31 mouse cellular contexts compared by ENCODE assay signal in the genomic region with DNA sequence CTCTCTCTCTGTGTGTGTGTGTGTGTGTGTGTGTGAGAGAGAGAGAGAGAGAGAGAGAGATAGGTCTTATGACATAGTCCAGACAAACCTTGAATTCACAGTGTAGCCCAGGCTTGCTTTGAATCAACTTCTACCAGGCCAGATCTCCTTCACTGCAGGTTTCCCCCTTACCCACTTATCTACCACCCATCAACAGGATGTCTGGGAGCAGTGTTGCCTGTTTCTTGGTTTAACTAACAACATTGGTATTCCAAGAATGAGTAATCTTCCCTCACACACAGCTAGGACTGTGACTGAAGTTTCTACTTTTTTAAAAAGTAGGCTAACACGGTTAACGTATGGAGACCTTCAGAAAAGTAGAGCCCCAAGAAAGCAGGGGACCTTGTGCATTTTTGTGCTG. TPM values are rescaled to one million over a fixed set of nuclear protein-coding genes. Genes with fewer than 3 reads are reported as not detected.
A peak's percentile ranks its signal among the peaks of the same experiment; 100 is the strongest.
DNase-seq lines count a peak whose midpoint lies in the region; ATAC-seq and TF ChIP-seq lines count a peak whose summit lies in the region.
"Had no signal": no experiment of that assay in that cellular context is flagged by ENCODE, and none has a peak within 500 bp of the region (broad histone marks: within the 10 kb centered on the region; RNA-seq: fewer than 3 reads in every experiment).

No protein-coding gene starts in this region.

- 83% methylated on average over 2 of the region's 2 CpGs for WGBS in midbrain, embryonic 16.5 days

- no peaks in the 10 kb centered on the region for H3K36me3 ChIP-seq in midbrain, embryonic 16.5 days (ENCODE audit: control insufficient read depth, insufficient read depth, low read length)
- H3K36me3 ChIP-seq: embryonic facial prominence, embryonic 10.5 days; embryonic facial prominence, embryonic 13.5 days; forebrain, embryonic 10.5 days; G1E; heart, embryonic 10.5 days; heart, embryonic 13.5 days had no signal

- H3K9ac ChIP-seq in midbrain, embryonic 16.5 days (ENCODE audit: low read depth, low read length), result no peak overlapping the region
- H3K9ac ChIP-seq: embryonic facial prominence, embryonic 13.5 days; forebrain, embryonic 13.5 days; heart, embryonic 13.5 days; hindbrain, embryonic 14.5 days had no signal

- TF ChIP-seq CTCF in embryonic fibroblast, embryonic 13.5 days (IDR thresholded peaks at IDR 0.05; ENCODE audit: borderline replicate concordance, insufficient read depth, low read length), result no peak

- no peaks in the 10 kb centered on the region for H3K9me3 ChIP-seq in midbrain, embryonic 16.5 days (replicated peaks; ENCODE audit: control insufficient read depth, low read length, poor library complexity, severe bottlenecking)
- H3K9me3 ChIP-seq: embryonic facial prominence, embryonic 10.5 days; embryonic facial prominence, embryonic 13.5 days; forebrain, embryonic 10.5 days; forebrain, embryonic 13.5 days; G1E; heart, embryonic 10.5 days; heart, embryonic 13.5 days had no signal

- H3K4me3 ChIP-seq in embryonic fibroblast, embryonic 13.5 days (ENCODE audit: insufficient read depth, low read length), result no peak overlapping the region
- no peak overlapping the region for H3K4me3 ChIP-seq in midbrain, embryonic 16.5 days (ENCODE audit: low read depth, low read length)
- H3K4me3 ChIP-seq: embryonic facial prominence, embryonic 10.5 days; embryonic facial prominence, embryonic 13.5 days; forebrain, embryonic 10.5 days; forebrain, embryonic 13.5 days; heart, adult 2 months; heart, embryonic 10.5 days; heart, embryonic 13.5 days had no signal

- DNase-seq in 3T3-L1 (ENCODE audit: low read depth, low spot score) (peak; percentile 71), NIH3T3 (ENCODE audit: low read depth) (peak; percentile 48)
- DNase-seq in kidney, postnatal 25 days, result no peak
- no peak for DNase-seq in layer of hippocampus, adult 9-10 months (ENCODE audit: low spot score)
- no peak for DNase-seq in testis, postnatal 10 days (ENCODE audit: low spot score)
- DNase-seq: adrenal gland, postnatal 36 days; B cell, adult 2 months; cerebellum, adult 11 months; cerebellum, adult 2 months; cerebellum, adult 9-11 months; cerebellum, postnatal 25 days; gastrocnemius, postnatal 10 days; gastrocnemius, postnatal 36 days; heart, adult 2 months; heart, postnatal 14 days; heart, postnatal 4 days had no signal

- H3K27me3 ChIP-seq in midbrain, embryonic 16.5 days (ENCODE audit: control insufficient read depth, insufficient read depth, low read depth, low read length), result no peaks in the 10 kb centered on the region
- H3K27me3 ChIP-seq: CH12.LX; embryonic facial prominence, embryonic 13.5 days; forebrain, embryonic 13.5 days; heart, embryonic 13.5 days had no signal

- peaks cover 14% of the 10 kb centered on the region for H3K4me1 ChIP-seq in embryonic fibroblast, embryonic 13.5 days (ENCODE audit: control insufficient read depth, insufficient read depth, low read length)
- no peaks in the 10 kb centered on the region for H3K4me1 ChIP-seq in midbrain, embryonic 16.5 days (ENCODE audit: control insufficient read depth, insufficient read depth, low read length)
- H3K4me1 ChIP-seq: embryonic facial prominence, embryonic 13.5 days; forebrain, embryonic 13.5 days had no signal

- H3K27ac ChIP-seq in embryonic fibroblast, embryonic 13.5 days (ENCODE audit: insufficient read depth, low read length), result peak overlapping the region; percentile 70
- H3K27ac ChIP-seq in midbrain, embryonic 16.5 days (ENCODE audit: low read length), result no peak overlapping the region
- H3K27ac ChIP-seq: embryonic facial prominence, embryonic 10.5 days; embryonic facial prominence, embryonic 13.5 days; forebrain, embryonic 10.5 days; forebrain, embryonic 13.5 days; heart, adult 2 months; heart, embryonic 10.5 days; heart, embryonic 13.5 days; hindbrain, embryonic 14.5 days; hindbrain, postnatal 0 days had no signal

- H3K4me2 ChIP-seq in midbrain, embryonic 16.5 days (ENCODE audit: low read length), result no peak overlapping the region
- H3K4me2 ChIP-seq: embryonic facial prominence, embryonic 13.5 days; forebrain, embryonic 13.5 days; heart, embryonic 13.5 days; hindbrain, embryonic 14.5 days had no signal

- no peak for TF ChIP-seq POLR2A in embryonic fibroblast, embryonic 13.5 days (IDR thresholded peaks at IDR 0.05; ENCODE audit: low read depth, low read length)

- ATAC-seq in midbrain, embryonic 16.5 days, result no peak
- ATAC-seq: forebrain, embryonic 13.5 days; forebrain, embryonic 16.5 days; hindbrain, postnatal 0 days; inflammation-experienced regulatory T-cells, adult 6 months had no signal

RNA-seq across cellular contexts. Expression of a gene that starts 3.5 kb away (rescaled TPM):
- 5.9 and 6.3 TPM in 2 replicates for polyA plus RNA-seq in embryonic fibroblast, embryonic 13.5 days (2011; ENCODE audit: insufficient read length, low read depth, missing spikeins)
- not detected in 2 replicates for polyA plus RNA-seq in midbrain, embryonic 16.5 days (2015; fragmentation: Nextera tagmentation; extraction: Ambion mirVana)
- polyA plus RNA-seq: cerebellum, adult 2 months; embryonic facial prominence, embryonic 10.5 days; embryonic facial prominence, embryonic 13.5 days; forebrain, embryonic 10.5 days; forebrain, embryonic 13.5 days; forebrain, embryonic 16.5 days; G1E; heart, embryonic 10.5 days; heart, embryonic 13.5 days; hindbrain, embryonic 11.5 days; hindbrain, embryonic 14.5 days; hindbrain, postnatal 0 days; inflammation-experienced regulatory T-cells, adult 6 months had no signal

RNA-seq across cellular contexts. Expression of a gene that starts 34.4 kb away (rescaled TPM):
- polyA plus RNA-seq in embryonic fibroblast, embryonic 13.5 days (2011; ENCODE audit: insufficient read length, low read depth, missing spikeins), result not detected in 2 replicates
- polyA plus RNA-seq in midbrain, embryonic 16.5 days (2015; fragmentation: Nextera tagmentation; extraction: Ambion mirVana), result not detected in 2 replicates
- polyA plus RNA-seq: cerebellum, adult 2 months; embryonic facial prominence, embryonic 10.5 days; embryonic facial prominence, embryonic 13.5 days; forebrain, embryonic 10.5 days; forebrain, embryonic 13.5 days; G1E; heart, adult 2 months; inflammation-experienced regulatory T-cells, adult 6 months had no signal

Comparison
In these comparisons a context has a peak if more than half of its experiments do, and no peak if none do; other contexts are left out.
1. DNase-seq: peak in 3T3-L1 (single experiment) and NIH3T3 (single experiment); none in kidney, postnatal 25 days (0 of 2), layer of hippocampus, adult 9-10 months (single experiment) and testis, postnatal 10 days (single experiment).